Mouse (Mus musculus): ENCODE measurements around the gene Map1lc3b.
A peak's percentile ranks its signal among the peaks of the same experiment; 100 is the strongest.

DNA sequence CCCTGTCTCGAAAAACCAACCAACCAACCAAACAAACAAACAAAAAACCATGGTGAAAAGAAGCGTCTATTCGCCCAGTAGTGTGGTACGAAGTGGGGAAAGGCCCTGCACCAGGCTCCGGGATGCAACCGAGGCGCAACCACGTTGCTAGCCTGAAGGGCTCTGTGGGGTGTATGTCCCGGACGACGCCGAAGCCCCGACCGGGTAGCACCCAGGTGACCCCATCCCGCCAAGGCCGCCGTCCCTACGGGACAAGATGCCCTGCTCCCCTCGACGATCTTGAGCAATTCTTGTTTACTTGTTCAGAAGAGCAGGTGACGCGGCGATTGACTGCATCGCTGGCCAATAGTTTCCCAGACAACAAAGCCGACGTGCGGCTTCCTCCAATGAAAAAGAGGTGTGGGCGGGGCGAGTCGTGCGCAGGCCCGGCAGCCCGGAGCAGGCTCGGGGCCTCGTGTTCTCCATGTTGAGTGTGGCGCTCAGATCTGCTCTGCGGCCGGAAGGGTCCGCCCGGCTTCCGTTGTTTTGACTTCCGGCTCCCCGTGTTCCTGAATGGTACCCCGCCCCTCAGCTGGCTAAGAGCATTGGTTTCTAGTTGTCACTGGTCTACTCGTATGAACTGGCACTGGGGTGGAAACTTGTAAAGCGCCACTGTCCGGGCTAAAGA lies 4.9 kb upstream of the Map1lc3b start:
- no peak for TF ChIP-seq TCF12 (IDR thresholded peaks at IDR 0.05; ENCODE audit: insufficient read depth, poor library complexity, severe bottlenecking)
- TF ChIP-seq POLR2A (IDR thresholded peaks at IDR 0.05; ENCODE audit: insufficient read length, low read depth): peak; percentile 84
- TF ChIP-seq E2F4 (IDR thresholded peaks at IDR 0.05; ENCODE audit: insufficient read depth): no peak
- no peak for TF ChIP-seq MAX (IDR thresholded peaks at IDR 0.05; ENCODE audit: low read depth)
- no peak for TF ChIP-seq REST (IDR thresholded peaks at IDR 0.05; ENCODE audit: insufficient read depth, insufficient read length)
- peak; percentile 72 for TF ChIP-seq USF1 (IDR thresholded peaks at IDR 0.05; ENCODE audit: low read depth)
- TF ChIP-seq CEBPB (IDR thresholded peaks at IDR 0.05; ENCODE audit: insufficient read depth, poor library complexity, severe bottlenecking): peak; percentile 86
